Mouse (Mus musculus) cerebellum, postnatal 10 days (tissue): ENCODE data around the gene Olfr823.
A peak's percentile ranks its signal among the peaks of the same experiment; 100 is the strongest.
"Not testable (repeated sequence)": the region's sequence is repeated elsewhere in the genome, so short reads cannot be mapped to it uniquely, and the experiment has no call there.

Experiments
- DNase-seq, 2 experiments: peaks; one replicate each; pipeline ENCODE4 v3.0.0; 2021; ENCODE audit warnings: mixed read lengths in 2 of 2

The Olfr823 gene

DNA sequence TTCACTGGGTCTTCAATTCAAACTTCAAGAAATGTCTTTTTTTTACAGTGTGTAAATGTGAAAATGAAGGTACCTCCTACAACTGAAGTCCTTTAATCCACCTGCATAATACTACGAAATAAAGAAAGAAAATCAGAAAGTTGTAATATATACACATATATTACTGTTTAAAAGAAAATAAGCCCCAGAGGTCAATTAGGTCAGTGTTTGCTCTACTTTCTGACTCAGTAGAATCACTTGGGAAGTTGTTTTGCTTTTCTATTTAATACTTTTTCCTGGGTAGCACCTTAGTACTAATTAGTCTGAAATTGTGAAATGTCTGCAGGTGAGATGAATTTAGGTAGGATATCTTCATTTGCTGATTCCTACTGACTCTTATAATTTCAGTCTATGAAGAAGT is at the start of gene Olfr823:
Gene Olfr823, minus strand, starts transcription at position 101 of the 400 bp plus-strand sequence.
- DNase-seq, result not testable (repeated sequence)

- no peak for DNase-seq
Measured at GRCm38 (mm10) chr10:130144121-130144520, 28.9 kb upstream of the Olfr823 start.

GRCm38 (mm10) chr10:130142481-130142880 is 27.3 kb upstream of the Olfr823 start:
- DNase-seq, result not testable (repeated sequence)

DNA sequence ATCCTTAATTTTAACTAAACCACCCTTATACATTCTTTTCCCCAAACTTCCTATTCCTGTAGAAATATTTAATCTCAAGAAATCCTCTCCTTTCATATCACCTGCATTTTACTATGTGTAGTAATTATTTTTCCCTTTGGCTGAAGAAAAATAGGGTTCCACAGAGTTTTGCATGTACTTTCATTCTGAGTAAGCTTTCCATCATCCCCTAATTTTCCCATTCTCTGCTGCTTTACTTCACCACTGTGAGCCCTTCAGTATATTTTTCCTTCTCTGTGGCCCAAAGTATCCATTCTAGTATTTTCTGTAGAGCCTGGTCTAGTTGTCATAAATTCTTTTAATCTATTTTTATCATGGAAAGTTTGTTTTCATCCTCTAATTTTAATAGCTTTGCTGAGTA is 19.6 kb upstream of the Olfr823 start:
- no peak for DNase-seq

DNA sequence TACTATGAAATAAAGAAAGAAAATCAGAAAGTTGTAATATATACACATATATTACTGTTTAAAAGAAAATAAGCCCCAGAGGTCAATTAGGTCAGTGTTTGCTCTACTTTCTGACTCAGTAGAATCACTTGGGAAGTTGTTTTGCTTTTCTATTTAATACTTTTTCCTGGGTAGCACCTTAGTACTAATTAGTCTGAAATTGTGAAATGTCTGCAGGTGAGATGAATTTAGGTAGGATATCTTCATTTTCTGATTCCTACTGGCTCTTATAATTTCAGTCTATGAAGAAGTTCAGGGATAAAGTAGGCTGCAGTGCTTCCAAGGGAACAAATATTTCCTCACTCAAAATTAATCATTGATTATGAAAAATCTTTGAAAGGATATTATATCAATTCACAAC is 14.7 kb upstream of the Olfr823 start, which contains the start of gene Olfr824:
Gene Olfr824, minus strand, starts transcription at position 101 of the 400 bp plus-strand sequence.
- not testable (repeated sequence) for DNase-seq

- DNase-seq, result not testable (repeated sequence)
Measured at GRCm38 (mm10) chr10:130116045-130116444, 862 bp upstream of the Olfr823 start.

DNA sequence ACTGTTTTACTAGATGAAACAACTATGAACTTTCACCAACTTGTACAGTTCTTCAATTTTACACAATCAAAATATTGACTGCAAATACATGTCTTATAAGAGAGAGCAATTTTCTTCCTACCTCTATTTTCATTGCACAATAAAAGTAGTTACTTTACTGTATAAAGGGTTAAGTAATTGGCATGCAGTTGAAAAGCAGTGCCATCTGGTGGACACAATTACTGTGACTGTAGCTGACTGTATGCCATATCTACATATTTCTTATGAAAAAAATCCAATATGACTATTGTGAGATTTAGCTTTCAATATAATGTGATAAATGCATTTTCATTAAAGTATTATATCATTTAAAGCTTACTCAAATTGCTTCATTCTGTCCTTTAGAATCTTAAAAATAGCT is 19.1 kb downstream of the Olfr823 start:
- peak; percentile 7 to 11 for DNase-seq

DNA sequence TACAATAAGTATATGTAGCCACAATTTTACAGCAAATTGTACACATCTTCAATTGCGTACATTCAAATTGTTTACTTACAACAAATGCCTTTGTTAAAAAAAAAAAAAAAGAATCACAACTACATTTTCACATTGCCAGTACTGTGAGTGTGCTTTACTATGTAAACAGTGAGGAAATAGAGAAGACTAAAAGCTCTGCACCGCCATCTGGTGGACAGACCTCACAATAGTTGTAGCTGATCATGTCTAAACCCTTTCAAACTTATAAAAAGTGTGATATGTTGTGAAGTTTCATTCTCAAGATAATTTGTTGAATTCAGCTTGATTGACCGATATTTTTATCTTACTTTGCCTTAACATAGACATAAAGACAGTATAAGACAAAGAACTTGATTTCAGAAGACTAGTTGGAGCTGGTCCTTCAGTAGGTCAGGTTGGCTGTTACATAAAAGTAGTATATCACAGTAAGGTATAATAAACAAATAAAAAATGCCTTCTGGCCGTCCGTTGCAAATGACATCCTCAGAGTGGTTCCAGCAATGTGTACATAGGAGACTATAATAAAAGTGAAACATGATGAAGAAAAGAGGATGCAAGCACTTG is 22.2 kb downstream of the Olfr823 start:
- DNase-seq, result peak; percentile 78 to 81

DNA sequence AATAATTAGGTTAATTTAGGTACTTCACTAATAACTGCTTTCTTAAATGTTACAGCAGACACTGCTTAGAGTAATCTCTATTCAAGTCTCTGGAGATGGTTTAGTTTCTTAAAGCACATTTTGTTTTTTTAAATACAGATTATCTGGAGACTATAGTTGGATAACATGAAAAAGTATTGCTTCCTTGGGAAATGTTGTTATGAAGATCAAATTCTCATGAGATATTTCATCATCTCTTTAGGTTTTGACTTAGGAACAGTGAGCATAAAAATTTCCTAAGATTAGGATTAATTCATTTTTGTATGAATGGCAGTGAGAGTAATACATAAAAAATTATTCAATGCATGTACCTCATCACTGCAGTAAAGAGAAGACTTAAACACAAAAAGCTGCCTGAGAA is 44.3 kb downstream of the Olfr823 start, which contains the start of gene Olfr822:
Gene Olfr822, plus strand, starts transcription at position 301 of the 400 bp plus-strand sequence.
- no peak for DNase-seq
